Mouse (Mus musculus): ENCODE measurements at regions not wholly inside any gene's neighbourhood (a gene's known extent, or its start where the extent isn't known, plus 50 kb on each side); places are given as distances from the start of the nearest gene placed in this dataset.

DNA sequence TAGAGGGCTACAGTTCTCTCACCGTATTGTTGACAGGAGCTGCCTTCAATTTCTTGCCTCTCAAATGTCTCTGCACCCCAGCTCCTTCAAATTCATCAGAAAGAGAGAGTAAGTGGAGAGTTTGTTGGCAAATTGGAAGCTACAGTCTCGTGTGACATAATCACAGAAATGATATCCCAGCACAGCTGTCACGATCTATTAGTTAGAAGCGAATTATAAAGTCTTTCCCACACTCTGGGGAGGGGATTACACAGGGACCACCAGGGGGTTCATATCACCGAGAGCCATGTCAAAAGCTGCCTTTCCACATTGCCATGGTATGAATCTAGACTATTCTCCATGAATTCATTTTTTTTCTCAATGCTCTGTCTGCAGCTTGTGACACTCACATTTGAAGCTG, 260.3 kb upstream of the Gm9747 start:
- WGBS = 81% methylated on average over 5 of the region's 5 CpGs
- Histone ChIP-seq H3K4me1 (no peaks in the 10 kb centered on the region), H3K9me3 (replicated peaks) (no peaks in the 10 kb centered on the region), H3K4me2 (no peak overlapping the region), H3K27ac (no peak overlapping the region), H3K27me3 (no peaks in the 10 kb centered on the region), H3K4me3 (replicated peaks) (no peak overlapping the region), H3K36me3 (no peaks in the 10 kb centered on the region), H3K9ac (no peak overlapping the region)
- no peak for ATAC-seq (replicated peaks; ENCODE audit: low FRiP score)

DNA sequence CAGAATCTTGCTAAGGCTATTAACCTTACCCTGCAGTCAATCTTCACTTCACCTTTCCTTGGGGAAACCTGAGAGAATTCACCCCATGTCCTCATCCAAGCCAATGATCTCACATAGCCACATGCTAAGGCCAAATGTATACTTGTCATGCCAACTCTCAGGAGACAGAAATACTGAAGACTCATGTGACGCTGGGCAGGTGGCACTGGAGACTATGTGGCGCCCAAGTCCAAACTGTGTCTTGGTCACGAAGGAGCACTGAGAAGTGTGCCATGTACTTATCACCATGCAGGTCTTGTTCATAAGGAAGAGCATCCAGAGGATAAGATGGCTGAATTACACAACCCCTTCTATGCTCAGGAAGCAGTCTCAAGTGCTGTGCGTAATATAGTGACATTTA, 259.4 kb upstream of the Gm9747 start:
- ATAC-seq (replicated peaks; ENCODE audit: low FRiP score) = no peak
- H3K9ac ChIP-seq = no peak overlapping the region
- no peaks in the 10 kb centered on the region for H3K27me3 ChIP-seq
- 87% methylated on average over 4 of the region's 4 CpGs for WGBS
- no peaks in the 10 kb centered on the region for H3K36me3 ChIP-seq
- H3K4me1 ChIP-seq = no peaks in the 10 kb centered on the region
- no peak overlapping the region for H3K4me3 ChIP-seq (replicated peaks)
- H3K27ac ChIP-seq = no peak overlapping the region
- no peaks in the 10 kb centered on the region for H3K9me3 ChIP-seq (replicated peaks)
- H3K4me2 ChIP-seq = no peak overlapping the region

DNA sequence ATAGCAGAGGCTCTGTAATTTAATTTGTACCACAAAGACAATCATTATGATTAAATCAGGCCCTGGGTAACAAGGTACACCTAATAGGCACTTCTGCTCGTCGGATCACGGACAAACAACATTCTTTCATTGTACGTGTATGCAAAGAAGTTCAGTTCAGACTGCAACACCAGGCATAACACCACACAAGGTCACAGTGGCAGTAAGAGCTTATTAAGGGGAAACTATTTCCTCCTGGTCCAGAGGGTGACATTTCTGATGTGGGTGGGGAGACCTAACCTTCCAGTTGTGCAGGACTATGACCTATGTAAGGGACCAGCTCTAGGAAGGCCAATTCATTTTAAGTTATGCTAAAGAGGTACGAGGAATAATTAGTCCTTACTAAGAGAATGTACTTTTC, 225.0 kb upstream of the Gm9747 start:
- H3K36me3 ChIP-seq = no peaks in the 10 kb centered on the region
- H3K27me3 ChIP-seq = no peaks in the 10 kb centered on the region
- H3K27ac ChIP-seq = no peak overlapping the region
- H3K4me3 ChIP-seq (replicated peaks) = no peak overlapping the region
- ATAC-seq (replicated peaks; ENCODE audit: low FRiP score) = no peak
- H3K4me1 ChIP-seq = no peaks in the 10 kb centered on the region
- WGBS = 84% methylated on average over 5 of the region's 5 CpGs
- no peak overlapping the region for H3K4me2 ChIP-seq
- no peaks in the 10 kb centered on the region for H3K9me3 ChIP-seq (replicated peaks)
- H3K9ac ChIP-seq = no peak overlapping the region

DNA sequence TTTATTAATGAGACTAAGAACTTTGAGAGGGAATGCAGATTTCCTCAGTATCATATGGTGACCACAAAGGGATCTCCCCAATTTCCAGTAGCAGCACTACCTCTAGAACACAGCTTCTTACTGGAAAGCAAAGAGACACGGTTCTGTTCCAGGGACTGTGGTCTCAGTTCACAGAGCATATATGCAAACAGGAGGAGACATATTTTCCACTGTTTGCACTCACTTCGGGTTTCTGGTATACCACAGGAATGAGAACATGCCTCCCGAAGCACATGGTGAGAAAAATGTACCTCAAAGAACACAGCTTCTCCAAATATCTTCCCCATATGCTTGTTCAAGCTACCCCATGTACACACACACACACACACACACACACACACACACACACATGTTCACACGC, 224.1 kb upstream of the Gm9747 start:
- no peak overlapping the region for H3K4me3 ChIP-seq (replicated peaks)
- 88% methylated on average over 4 of the region's 4 CpGs for WGBS
- ATAC-seq (replicated peaks; ENCODE audit: low FRiP score) = no peak

DNA sequence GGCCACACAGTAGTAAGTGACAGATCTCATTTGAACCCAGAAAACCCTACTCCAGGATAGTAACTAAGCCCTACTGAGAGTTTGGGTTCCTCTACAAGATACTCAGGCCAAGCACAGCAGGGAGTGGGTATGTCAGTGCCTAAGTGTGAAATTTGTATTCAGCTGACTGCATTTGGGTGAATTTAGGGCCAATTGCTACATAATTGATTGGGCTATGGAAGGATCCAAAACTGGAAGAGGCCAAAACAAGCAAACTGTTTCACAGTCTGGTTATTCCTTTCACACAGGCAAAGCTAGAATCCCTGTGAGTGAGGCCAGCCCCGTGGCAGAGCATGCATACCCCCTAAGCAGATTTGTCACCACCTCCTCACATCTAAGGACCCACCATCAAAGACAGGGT, 221.9 kb upstream of the Gm9747 start:
- no peak overlapping the region for H3K4me3 ChIP-seq (replicated peaks)
- no peaks in the 10 kb centered on the region for H3K4me1 ChIP-seq
- no peaks in the 10 kb centered on the region for H3K36me3 ChIP-seq
- no peak overlapping the region for H3K4me2 ChIP-seq
- WGBS = 79% methylated on average over 1 of the region's 1 CpGs
- H3K9me3 ChIP-seq (replicated peaks) = no peaks in the 10 kb centered on the region
- no peaks in the 10 kb centered on the region for H3K27me3 ChIP-seq
- no peak overlapping the region for H3K27ac ChIP-seq
- H3K9ac ChIP-seq = no peak overlapping the region
- no peak for ATAC-seq (replicated peaks; ENCODE audit: low FRiP score)

More for the DNA sequence above, 224.1 kb upstream of the Gm9747 start:
- no peaks in the 10 kb centered on the region for H3K4me1 ChIP-seq
- no peaks in the 10 kb centered on the region for H3K9me3 ChIP-seq (replicated peaks)
- no peak overlapping the region for H3K27ac ChIP-seq
- H3K9ac ChIP-seq = no peak overlapping the region
- H3K27me3 ChIP-seq = no peaks in the 10 kb centered on the region
- H3K36me3 ChIP-seq = no peaks in the 10 kb centered on the region
- H3K4me2 ChIP-seq = no peak overlapping the region

DNA sequence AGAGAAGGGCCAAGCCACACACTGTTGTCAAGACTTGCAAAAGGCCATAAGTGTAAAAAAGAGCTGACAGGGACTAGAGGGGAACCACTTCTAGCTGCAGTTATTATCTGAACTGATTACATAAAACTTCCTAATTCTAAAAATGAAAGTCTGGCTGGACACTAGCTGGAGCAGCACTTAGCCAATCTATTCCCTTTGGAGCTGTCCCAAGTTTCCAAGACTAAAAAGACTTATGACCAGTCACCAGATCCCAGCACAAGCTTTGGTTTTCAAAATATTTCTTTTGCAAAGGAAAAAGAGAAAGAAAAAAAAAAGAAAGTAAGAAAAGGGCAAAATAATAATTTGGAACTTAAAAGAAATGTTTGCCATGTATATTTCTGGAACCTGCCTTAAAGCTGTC, 217.6 kb upstream of the Gm9747 start:
- no peak overlapping the region for H3K9ac ChIP-seq
- no peaks in the 10 kb centered on the region for H3K9me3 ChIP-seq (replicated peaks)
- no peak overlapping the region for H3K4me2 ChIP-seq
- no peaks in the 10 kb centered on the region for H3K27me3 ChIP-seq
- no peak overlapping the region for H3K4me3 ChIP-seq (replicated peaks)
- H3K27ac ChIP-seq = no peak overlapping the region
- no peak for ATAC-seq (replicated peaks; ENCODE audit: low FRiP score)
- no peaks in the 10 kb centered on the region for H3K4me1 ChIP-seq
- H3K36me3 ChIP-seq = no peaks in the 10 kb centered on the region

DNA sequence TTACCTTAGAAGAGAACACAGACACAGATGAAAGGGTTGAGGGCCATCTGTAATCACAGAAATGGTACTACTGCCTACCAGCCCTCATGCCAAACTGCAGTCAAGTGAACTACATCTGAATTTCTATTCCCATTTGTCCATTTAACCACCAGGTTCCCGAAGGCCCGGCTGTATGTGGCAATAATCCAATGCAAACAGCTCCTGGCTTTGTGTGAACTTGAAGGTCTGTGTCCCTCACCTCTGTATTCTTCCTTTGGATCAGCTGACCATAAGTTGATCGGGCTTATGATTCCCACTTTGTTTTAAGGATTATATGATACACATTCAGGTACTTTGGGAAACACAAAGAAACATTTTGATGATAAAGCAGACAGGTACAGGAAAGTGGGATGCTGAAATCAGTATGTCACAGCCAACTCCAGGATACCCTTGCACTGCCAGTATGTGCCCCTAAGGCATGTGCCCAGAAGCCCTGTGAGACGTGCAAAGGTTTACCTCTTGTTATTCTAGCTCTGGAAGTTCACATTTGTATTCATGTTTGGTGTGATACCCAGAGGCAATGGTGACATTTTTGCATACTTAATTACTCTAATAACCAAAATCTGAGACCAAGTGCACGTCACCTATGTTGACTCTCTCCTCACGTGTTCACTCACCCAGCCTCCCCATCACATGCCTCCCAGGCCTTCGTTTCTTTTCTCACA, 214.1 kb upstream of the Gm9747 start:
- Histone ChIP-seq H3K27me3 (no peaks in the 10 kb centered on the region), H3K9ac (no peak overlapping the region), H3K4me1 (no peaks in the 10 kb centered on the region), H3K9me3 (replicated peaks) (no peaks in the 10 kb centered on the region), H3K4me2 (no peak overlapping the region), H3K27ac (no peak overlapping the region), H3K36me3 (no peaks in the 10 kb centered on the region), H3K4me3 (replicated peaks) (no peak overlapping the region)
- WGBS = 81% methylated on average over 7 of the region's 7 CpGs
- ATAC-seq (replicated peaks; ENCODE audit: low FRiP score) = no peak

DNA sequence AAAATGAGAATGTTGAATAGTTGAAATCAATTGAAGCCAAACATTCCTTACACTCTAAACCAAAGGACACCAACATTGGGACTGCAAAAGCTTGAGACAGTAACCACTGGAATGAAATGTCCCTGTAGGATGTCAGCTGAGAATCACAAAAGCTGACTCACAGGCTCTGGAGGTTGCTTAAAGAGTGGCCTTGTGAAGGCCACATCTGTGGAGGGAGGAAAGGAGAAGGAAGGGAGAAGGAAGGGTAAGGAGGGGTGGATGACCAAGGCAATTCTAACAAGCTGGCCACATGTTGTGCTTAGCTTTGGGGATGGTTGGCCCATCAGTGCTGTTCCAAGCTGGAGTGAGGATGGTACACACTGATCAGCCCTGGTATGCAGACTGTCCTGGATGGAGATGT, 205.2 kb upstream of the Gm9747 start:
- Histone ChIP-seq H3K4me1 (no peaks in the 10 kb centered on the region), H3K4me2 (no peak overlapping the region), H3K9ac (no peak overlapping the region), H3K27me3 (no peaks in the 10 kb centered on the region), H3K27ac (no peak overlapping the region), H3K36me3 (no peaks in the 10 kb centered on the region), H3K9me3 (replicated peaks) (no peaks in the 10 kb centered on the region), H3K4me3 (replicated peaks) (no peak overlapping the region)
- no peak for ATAC-seq (replicated peaks; ENCODE audit: low FRiP score)

DNA sequence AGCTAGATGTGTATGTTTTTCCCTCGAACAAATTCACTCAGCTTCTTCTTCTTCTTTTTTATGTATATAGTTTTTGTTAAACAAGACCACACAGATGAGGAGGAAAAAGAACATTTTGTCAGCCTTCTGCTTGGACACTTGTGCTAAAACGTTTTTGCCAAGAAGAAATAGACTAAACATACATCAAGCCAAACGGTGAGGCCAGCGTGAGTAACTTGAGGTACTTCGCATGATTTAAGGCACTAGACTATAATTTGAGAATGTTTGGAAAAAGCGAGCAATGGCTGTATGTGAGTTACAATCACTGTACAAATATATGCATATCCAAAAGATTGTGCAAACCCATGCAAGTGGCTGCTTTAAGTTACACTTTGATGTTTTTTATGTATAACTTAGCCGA, 201.8 kb upstream of the Gm9747 start:
- Histone ChIP-seq H3K4me3 (replicated peaks) (no peak overlapping the region), H3K9ac (no peak overlapping the region), H3K36me3 (no peaks in the 10 kb centered on the region), H3K9me3 (replicated peaks) (no peaks in the 10 kb centered on the region), H3K4me2 (no peak overlapping the region), H3K27me3 (no peaks in the 10 kb centered on the region), H3K4me1 (no peaks in the 10 kb centered on the region), H3K27ac (no peak overlapping the region)
- ATAC-seq (replicated peaks; ENCODE audit: low FRiP score) = no peak
- WGBS = 53% methylated on average over 7 of the region's 7 CpGs

DNA sequence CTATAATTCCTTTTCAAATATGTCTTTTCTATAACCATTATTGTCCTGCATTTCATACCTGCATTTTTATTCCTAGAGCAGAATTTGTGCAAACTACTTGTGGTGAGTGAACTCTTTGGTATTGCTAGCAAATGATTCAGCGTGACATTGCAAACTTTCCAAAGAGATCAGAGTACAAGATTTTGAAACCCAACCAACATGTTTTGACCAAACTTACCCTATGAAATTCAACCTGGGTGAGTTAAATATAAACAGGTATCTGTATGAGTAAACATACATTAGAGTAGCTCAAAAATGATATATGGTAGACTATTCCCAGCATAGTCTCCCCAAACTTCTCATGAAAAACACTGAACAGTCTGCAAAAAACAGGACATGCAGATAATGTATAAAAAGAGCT, 200.5 kb upstream of the Gm9747 start:
- no peak overlapping the region for H3K4me3 ChIP-seq (replicated peaks)
- no peak overlapping the region for H3K4me2 ChIP-seq
- WGBS = 85% methylated on average over 1 of the region's 1 CpGs
- no peaks in the 10 kb centered on the region for H3K27me3 ChIP-seq
- no peaks in the 10 kb centered on the region for H3K9me3 ChIP-seq (replicated peaks)
- H3K27ac ChIP-seq = no peak overlapping the region
- no peak for ATAC-seq (replicated peaks; ENCODE audit: low FRiP score)
- no peaks in the 10 kb centered on the region for H3K36me3 ChIP-seq
- H3K4me1 ChIP-seq = no peaks in the 10 kb centered on the region
- no peak overlapping the region for H3K9ac ChIP-seq

DNA sequence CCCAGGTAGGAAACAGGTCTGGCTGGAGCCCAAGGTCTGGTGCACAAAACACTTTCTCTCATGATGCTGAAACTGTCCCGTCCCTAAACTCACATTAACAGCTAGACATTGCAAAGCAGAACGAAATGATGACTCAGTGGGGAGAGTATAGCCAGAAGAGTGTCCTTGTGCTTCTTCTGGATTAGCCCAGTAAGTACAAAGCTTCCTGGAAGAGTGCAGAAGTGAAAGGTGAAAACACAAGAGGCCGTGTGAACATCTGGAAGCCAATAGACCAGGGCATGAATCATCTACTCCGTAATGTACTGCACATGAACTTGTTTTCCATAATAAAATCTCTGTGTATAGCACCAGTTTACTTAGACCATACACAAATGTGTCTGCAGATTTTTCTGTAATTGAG, 194.7 kb upstream of the Gm9747 start:
- no peaks in the 10 kb centered on the region for H3K4me1 ChIP-seq
- H3K9ac ChIP-seq = no peak overlapping the region
- no peak overlapping the region for H3K4me2 ChIP-seq
- no peaks in the 10 kb centered on the region for H3K9me3 ChIP-seq (replicated peaks)
- 75% methylated on average over 4 of the region's 4 CpGs for WGBS
- H3K27ac ChIP-seq = no peak overlapping the region
- no peak overlapping the region for H3K4me3 ChIP-seq (replicated peaks)
- H3K27me3 ChIP-seq = no peaks in the 10 kb centered on the region
- H3K36me3 ChIP-seq = no peaks in the 10 kb centered on the region
- no peak for ATAC-seq (replicated peaks; ENCODE audit: low FRiP score)

DNA sequence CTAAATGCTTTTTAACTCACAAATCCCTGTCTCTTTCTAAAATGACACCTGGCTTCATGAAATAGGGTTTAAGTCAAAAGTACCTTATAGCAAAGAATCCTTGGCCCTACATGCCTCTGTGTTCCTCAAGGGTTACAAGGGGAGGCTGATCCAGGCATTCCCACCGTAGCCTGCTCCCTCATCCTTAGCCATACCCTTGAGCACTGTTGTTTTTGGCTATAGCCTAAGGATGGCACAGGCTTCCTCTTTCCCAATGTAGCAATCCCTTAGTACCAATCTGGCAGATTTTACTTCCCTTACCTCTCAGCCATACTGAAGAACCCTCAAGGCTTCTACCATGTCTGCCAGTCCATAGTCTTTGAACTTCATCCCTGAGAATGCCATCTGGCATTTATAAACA, 194.2 kb upstream of the Gm9747 start:
- no peak for ATAC-seq (replicated peaks; ENCODE audit: low FRiP score)

DNA sequence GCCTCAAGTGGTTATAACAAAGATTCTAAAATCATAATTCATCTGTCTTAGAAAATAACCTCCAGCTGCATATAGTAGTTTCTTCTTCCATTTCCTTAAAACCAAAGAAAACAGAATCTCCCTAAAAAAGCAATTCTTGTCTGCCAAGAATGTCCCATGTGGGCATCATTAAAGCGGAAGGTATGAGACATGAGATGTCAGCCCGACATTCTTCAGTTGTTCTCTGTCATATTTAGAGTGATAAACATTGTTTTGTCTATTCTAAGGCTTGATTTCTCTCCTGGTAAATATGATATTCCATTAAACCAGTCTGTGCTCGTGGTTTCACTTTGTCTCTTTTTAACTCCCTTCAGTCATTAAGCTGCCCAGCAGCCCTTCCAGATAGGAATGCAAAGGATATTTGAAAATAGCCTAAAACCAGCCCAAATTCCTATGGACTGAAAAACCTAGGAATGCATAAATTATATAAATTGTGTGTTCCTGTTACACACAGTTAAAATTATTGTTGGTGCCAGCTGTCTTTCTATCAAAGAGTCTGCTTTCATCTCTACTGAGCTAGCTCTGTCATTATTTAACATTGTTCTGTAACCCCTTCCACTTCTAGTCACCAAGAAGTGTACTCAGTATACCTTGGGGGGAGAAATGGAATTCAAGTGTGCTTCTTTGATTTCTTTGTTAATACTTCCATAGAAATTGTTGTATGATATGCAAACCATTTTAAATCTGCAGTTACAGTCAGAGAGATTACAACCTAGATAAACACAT, 191.4 kb upstream of the Gm9747 start:
- 51% methylated on average over 3 of the region's 3 CpGs for WGBS
- H3K27me3 ChIP-seq = no peaks in the 10 kb centered on the region
- no peak overlapping the region for H3K27ac ChIP-seq
- ATAC-seq (replicated peaks; ENCODE audit: low FRiP score) = no peak
- H3K4me1 ChIP-seq = no peaks in the 10 kb centered on the region
- no peak overlapping the region for H3K4me3 ChIP-seq (replicated peaks)
- no peaks in the 10 kb centered on the region for H3K9me3 ChIP-seq (replicated peaks)
- H3K36me3 ChIP-seq = no peaks in the 10 kb centered on the region
- H3K4me2 ChIP-seq = no peak overlapping the region
- H3K9ac ChIP-seq = no peak overlapping the region

More for the DNA sequence above, 194.2 kb upstream of the Gm9747 start:
- Histone ChIP-seq H3K27me3 (no peaks in the 10 kb centered on the region), H3K4me3 (replicated peaks) (no peak overlapping the region), H3K9ac (no peak overlapping the region), H3K36me3 (no peaks in the 10 kb centered on the region), H3K4me1 (no peaks in the 10 kb centered on the region), H3K27ac (no peak overlapping the region), H3K9me3 (replicated peaks) (no peaks in the 10 kb centered on the region), H3K4me2 (no peak overlapping the region)
- WGBS = 68% methylated on average over 1 of the region's 1 CpGs
